Mouse (Mus musculus) 3T3-L1 (cell line): Measurements from ENCODE around the gene Cfap100.

Experiments used
- DNase-seq: peaks from one replicate; pipeline ENCODE4 v3.0.0-alpha.2; 2015; ENCODE audit warnings: low read depth, low spot score

Cfap100 gene

GRCm38 (mm10) chr6:90428380-90428974, at the start of gene Cfap100:
TSS of gene Cfap100 (minus strand) at chr6:90428797.
- DNase-seq: peak; percentile 84

DNA sequence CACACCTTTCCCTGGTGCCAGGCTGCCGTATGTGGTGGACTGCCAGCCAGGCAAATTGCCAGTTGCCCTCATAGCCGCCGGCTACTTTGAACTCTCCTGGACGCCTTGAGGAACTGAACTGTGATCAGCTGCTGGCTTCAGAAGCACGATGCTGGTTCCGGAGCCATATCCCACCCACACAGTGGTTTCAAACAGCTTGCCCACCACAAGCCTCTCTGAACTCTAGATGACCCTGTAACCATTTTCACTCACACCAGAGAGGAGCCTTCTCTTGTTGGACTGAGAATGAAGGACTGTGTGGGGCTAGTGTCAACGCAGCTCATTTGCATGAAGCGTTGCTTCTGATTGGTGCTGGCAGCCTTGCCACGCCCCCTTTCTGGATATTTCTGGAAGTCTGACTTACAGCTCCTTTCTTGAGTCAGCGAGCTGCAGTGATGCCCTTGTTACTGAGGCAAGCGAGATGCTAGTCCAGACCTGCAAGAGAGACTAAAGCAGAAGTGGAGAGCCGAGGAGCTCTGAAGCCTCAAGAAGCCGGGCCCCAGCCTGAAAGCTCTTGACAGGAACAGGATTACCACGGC, 48.4 kb upstream of the Cfap100 start:
- no peak for DNase-seq

- DNase-seq: no peak
Observed at GRCm38 (mm10) chr6:90475854-90476212, 47.2 kb upstream of the Cfap100 start.

- DNase-seq: no peak
Observed at GRCm38 (mm10) chr6:90475176-90475853, 46.7 kb upstream of the Cfap100 start.

DNA sequence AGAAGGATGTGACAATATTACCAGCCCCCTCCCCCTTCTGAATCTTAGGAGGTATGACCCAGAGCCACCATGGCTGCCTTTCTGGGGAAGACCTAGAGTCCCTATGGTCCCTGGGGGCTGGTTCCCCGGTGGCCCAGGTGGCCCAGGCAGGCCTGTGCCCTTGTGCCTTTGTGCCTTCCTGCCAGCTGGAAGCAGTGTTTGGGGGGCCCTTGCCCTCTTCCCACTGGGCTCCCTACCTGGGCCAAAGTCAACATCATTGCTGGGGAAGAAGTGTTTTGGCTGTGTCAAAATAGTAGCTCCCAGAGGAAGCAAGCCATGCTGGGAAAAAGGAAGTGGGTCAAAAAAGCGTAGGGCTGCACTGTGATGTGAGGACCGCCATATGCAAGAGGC, 45.8 kb upstream of the Cfap100 start:
- DNase-seq: no peak

GRCm38 (mm10) chr6:90473630-90474360, 45.2 kb upstream of the Cfap100 start:
- no peak for DNase-seq

DNA sequence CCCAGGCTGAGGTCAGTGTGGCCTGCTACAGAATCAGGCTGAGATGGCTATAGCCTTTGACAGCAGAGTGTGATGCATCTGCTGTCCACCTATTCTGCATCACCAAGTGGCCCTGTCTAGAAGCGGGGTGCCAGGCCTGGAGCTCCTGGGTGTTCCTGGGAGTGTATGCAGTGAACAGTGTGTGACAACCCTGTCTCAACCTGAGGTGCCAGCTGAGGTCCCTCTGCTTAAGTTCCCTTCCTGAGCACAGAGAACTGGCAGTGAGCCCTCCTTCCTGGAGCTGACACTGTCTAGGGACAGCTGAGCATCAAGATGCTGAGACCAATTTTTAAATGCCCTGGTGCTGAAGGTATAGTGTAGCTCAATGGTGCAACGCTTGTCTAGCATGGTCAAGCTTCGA, 44.1 kb upstream of the Cfap100 start:
- DNase-seq: no peak

DNA sequence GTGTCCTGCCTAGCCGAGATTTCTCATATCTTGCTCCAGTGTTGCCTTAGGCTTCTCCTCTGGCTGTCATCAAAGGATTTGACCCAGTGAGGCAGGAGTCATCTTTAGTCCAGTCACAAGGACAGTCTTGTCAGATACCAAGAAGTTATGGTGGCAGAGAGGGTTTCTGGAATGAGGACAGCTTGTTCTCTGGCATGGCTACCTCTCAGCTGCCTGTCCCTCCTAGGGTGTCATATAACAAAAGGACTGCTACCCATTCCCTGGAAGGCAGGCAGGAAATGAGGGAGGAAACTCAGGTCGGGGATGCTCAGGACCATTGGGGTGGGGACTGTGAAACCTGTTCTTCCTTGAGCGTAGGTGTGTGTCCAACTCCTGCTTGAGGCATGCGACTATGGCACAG, 43.5 kb upstream of the Cfap100 start:
- DNase-seq: no peak

- DNase-seq: peak; percentile 7
Observed at GRCm38 (mm10) chr6:90470947-90471541, 42.4 kb upstream of the Cfap100 start.

DNA sequence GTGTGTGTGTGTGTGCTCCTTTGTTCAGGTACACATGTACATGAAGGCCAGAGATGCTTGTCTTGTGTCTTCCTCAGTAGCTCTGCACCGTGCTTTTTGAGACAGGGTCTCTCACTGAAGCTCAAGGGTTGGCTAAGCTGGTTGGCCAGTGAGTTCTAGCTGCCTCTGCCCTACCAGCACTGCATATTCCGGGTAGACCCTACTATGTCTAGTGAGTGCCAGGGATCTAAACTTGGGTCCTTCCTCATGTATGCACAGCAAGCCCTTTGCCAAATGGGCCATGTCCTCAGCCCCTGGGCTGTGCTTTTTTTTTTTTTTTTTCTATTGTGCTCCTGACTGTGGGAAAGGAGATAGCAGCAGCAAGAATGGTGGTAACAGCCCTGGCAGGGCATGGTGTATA, 41.7 kb upstream of the Cfap100 start:
- no peak for DNase-seq

GRCm38 (mm10) chr6:90469041-90469440, 40.4 kb upstream of the Cfap100 start:
- DNase-seq: no peak

DNA sequence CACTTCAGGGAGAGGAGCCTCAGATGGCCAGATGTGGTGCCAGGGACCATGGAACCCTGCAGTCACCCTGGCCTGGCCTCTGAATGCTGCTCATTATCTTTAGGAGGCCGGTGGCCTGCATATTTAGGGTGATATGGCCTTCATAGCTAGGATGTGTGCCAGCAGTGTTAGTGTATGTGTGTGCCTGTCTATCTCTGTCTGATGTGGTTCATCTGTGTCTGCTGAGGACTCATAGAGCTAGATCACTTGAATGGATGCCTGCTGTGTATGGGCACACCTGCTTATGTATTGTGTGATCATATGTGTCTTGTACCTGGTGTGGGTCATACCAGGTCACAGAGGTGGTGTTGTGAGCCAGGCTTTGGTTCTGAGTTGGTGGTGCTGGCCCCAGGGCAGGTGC, 39.6 kb upstream of the Cfap100 start:
- DNase-seq: no peak

GRCm38 (mm10) chr6:90466847-90467410, 38.3 kb upstream of the Cfap100 start:
- no peak for DNase-seq

DNA sequence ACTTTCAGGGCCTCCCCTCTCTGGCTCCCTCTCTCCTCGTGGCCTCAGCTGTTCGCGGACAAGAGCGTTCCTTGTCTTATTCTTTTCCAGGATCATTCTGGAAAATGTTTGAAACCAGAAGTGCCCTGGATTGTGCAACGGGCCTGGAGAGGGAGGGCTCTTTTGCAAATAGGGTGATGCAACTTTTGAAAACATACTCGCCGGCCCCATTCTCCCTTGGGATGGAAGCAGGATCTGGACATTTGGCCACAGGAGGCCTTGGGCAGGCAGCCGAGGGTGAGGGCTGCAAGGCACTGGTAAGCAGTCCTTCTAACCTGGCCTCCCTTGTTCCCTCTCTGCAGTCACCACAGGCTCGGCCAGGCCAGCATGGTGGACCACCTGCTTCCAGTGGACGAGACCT, 37.5 kb upstream of the Cfap100 start:
- peak; percentile 20 for DNase-seq

DNA sequence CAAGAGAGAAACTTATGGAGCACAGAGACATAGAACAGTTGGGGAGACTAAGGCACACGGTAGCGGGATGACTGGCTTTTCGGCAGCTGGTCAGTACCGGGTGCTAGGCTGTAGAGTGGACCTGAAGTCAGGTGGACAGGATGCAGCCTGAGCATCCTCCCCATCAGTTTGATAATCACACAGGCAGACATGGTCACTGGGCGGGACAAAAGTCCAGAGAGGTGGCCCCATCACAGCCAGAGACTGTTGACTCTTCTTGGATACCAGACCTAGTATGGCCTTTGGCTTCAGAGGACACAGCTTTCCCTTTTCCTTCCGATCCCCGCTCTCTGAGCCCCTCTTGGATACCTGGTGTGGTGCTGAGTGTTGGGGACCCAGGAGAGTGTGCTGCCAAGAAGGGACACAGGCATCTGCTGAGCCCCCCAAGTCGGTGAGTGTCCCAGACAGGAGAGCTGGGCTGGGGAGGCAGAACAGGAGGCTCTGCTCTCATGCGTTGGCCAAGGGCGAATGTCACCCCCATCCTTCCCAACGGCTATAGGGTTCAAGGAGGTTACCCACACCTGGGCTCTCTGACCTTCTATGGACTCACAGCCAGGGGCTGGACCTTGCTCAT, 36.5 kb upstream of the Cfap100 start:
- DNase-seq: no peak

DNA sequence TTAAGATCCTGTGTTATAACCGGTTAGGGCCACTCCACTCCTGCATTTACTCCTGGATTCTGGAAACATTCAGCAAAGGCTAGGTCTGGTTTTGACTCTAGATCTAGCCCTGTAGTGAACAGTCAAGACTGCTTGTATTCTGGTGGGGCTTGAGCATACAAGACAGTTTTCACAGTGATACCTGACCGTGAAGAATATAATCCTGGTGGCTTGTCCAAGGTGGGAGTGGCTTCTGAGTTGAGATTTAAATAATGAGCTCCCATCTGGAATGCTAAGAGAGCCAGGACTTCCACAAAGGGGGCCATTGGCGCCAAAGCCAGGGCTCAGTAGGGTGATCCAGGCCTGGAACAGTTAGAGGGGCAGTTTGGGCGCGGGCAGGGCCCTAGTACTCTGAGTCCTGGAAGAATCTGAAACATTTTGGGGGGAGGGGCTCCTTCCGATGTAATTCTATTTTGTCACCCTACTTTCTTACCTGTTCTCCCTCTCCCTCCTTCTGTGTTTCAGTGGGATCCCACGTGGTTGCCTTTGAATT, 35.4 kb upstream of the Cfap100 start:
- no peak for DNase-seq

DNA sequence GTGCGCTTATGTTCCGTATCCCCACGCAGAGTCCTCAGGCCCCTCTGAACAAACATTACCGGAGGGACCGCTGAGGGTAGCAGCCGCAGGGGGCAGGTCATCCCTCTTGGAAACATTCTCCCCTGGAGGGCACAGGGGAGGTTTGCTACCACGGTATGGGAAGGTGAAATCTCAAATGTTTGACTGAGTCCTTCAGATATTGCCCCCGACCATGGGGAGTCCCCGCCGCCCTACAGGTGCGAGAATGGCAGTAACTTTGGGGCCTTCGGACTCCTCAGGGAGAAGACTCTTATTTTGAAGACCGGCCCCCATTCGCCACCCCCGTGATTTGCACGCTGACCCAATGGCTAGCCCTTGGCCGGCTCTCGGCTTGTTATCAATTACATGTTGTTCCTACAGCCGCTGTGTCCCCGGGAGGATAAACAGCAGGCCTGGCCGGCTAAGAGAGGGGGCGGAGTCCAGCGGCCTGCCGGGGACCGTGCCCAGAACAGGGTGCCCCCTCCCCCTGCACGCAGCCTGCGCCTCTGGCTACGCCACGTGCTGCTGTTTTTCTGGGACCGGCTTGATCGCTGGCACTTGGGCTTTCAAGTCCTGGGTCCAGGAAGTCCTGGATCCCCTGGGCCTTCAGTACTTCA, 34.7 kb upstream of the Cfap100 start:
- no peak for DNase-seq

- DNase-seq: no peak
Observed at GRCm38 (mm10) chr6:90462841-90463227, 34.2 kb upstream of the Cfap100 start.

- DNase-seq: no peak
Observed at GRCm38 (mm10) chr6:90462181-90462706, 33.6 kb upstream of the Cfap100 start, which contains the start of gene Klf15. TSS of gene Klf15 (plus strand) at chr6:90462576.

DNA sequence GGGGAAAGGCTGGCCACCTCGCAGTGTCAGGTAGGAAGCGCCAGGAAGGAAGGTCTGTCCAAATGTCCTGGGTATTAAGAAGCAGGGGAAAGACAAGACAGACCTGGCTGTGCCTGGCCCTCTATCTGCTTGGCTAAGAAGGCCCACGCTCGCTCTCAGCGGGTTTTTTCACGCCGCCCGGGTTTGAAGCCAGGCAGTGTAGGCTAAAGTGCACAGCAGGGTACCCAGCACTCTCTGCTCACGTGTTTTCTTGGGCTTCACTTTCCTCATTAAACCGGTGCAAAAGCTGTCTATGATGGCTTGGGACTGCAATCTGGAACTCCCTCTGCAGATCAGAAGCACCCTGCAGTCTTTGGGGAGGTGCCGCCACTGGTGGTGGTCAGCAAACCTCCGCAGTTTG, 33.2 kb upstream of the Cfap100 start:
- no peak for DNase-seq
